Mouse (Mus musculus) limb, embryonic 15.5 days (tissue): ENCODE data around the gene B3gat1. TPM values are rescaled to one million over a fixed set of nuclear protein-coding genes. Genes with fewer than 3 reads are reported as not detected.

ENCODE experiments used
- ATAC-seq: fragments of 200-750 bp; cut with Nextera tagmentation; 2 replicates; pipeline ENCODE4 v1.8.0; 2017; ENCODE audit warnings: low read depth, moderate TSS enrichment; ENCODE audit not compliant: insufficient number of reproducible peaks, low FRiP score, low TSS enrichment
- H3K27ac ChIP-seq: fragments of 300-500 bp; sonication (generic); 2 replicates; pipeline ENCODE4 v1.5.1; 2015; ENCODE audit warnings: moderate library complexity, mild to moderate bottlenecking, inconsistent platforms
- H3K27me3 ChIP-seq: fragments of 300-500 bp; sonication (generic); 2 replicates; pipeline ENCODE4 v1.6.1; 2015; ENCODE audit warnings: inconsistent platforms
- H3K36me3 ChIP-seq: fragments of 300-500 bp; sonication (generic); 2 replicates; pipeline ENCODE4 v1.6.1; 2015; ENCODE audit warnings: inconsistent platforms
- H3K4me1 ChIP-seq: fragments of 300-500 bp; sonication (generic); 2 replicates; pipeline ENCODE4 v1.6.1; 2015; ENCODE audit warnings: inconsistent platforms
- H3K4me2 ChIP-seq: fragments of 300-500 bp; sonication (generic); 2 replicates; pipeline ENCODE4 v1.6.1; 2015; ENCODE audit warnings: mild to moderate bottlenecking, inconsistent platforms
- H3K4me3 ChIP-seq: fragments of 300-500 bp; sonication (generic); 2 replicates; pipeline ENCODE4 v1.5.1; 2015; ENCODE audit warnings: mild to moderate bottlenecking, inconsistent platforms
- H3K9ac ChIP-seq: fragments of 300-500 bp; sonication (generic); 2 replicates; pipeline ENCODE4 v1.6.1; 2015; ENCODE audit warnings: inconsistent platforms
- H3K9me3 ChIP-seq: fragments of 300-500 bp; sonication (generic); 2 replicates; pipeline ENCODE4 v1.6.1; 2016; ENCODE audit warnings: inconsistent platforms
- WGBS: fragments of 180-500 bp; shearing (Covaris S2); methylation state at CpG from one replicate; pipeline ENCODE4 v1.1.7; 2015; 5-methylcytosine and 5-hydroxymethylcytosine counted together
- polyA plus RNA-seq: library from polyadenylated mRNA; unstranded; fragments of >200 nt; fragmentation: Nextera tagmentation; extraction: Ambion mirVana; gene quantifications from 2 replicates; pipeline ENCODE4 v1.2.1, GENCODE M21; 2015

B3gat1 gene
- 0.21 and 0.23 TPM in 2 replicates for polyA plus RNA-seq

- Histone ChIP-seq H3K4me3 (peak within 1 kb of the TSS; percentile 46), H3K9me3 (no peaks in the 10 kb centered on the region), H3K36me3 (no peaks in the 10 kb centered on the region), H3K9ac (no peak within 1 kb of the TSS), H3K27ac (no peak within 1 kb of the TSS), H3K4me2 (peak within 1 kb of the TSS; percentile 92), H3K4me1 (peaks cover 11% of the 10 kb centered on the region), H3K27me3 (peaks cover 58% of the 10 kb centered on the region)
- under 1% methylated on average over 53 of the region's 65 CpGs for WGBS
- no peak for ATAC-seq
Measured at GRCm38 (mm10) chr9:26733206-26733891, at the start of gene B3gat1. Gene B3gat1 (plus strand): TSS chr9:26733728.

- no peak overlapping the region for H3K4me2 ChIP-seq
- H3K27ac ChIP-seq: no peak overlapping the region
- no peak overlapping the region for H3K9ac ChIP-seq
- no peaks in the 10 kb centered on the region for H3K9me3 ChIP-seq
- no peak overlapping the region for H3K4me3 ChIP-seq
- H3K36me3 ChIP-seq: no peaks in the 10 kb centered on the region
- no peak for ATAC-seq
- no peaks in the 10 kb centered on the region for H3K27me3 ChIP-seq
- WGBS: 71% methylated on average over 1 of the region's 1 CpGs
- H3K4me1 ChIP-seq: no peaks in the 10 kb centered on the region
Measured at GRCm38 (mm10) chr9:26689171-26689570, 44.4 kb upstream of the B3gat1 start.

GRCm38 (mm10) chr9:26689956-26690698, 43.4 kb upstream of the B3gat1 start:
- Histone ChIP-seq H3K27ac (no peak overlapping the region), H3K36me3 (no peaks in the 10 kb centered on the region), H3K4me2 (no peak overlapping the region), H3K9me3 (no peaks in the 10 kb centered on the region), H3K9ac (no peak overlapping the region), H3K4me1 (no peaks in the 10 kb centered on the region), H3K27me3 (no peaks in the 10 kb centered on the region), H3K4me3 (no peak overlapping the region)
- no peak for ATAC-seq
- 59% methylated on average over 7 of the region's 7 CpGs for WGBS

- no peaks in the 10 kb centered on the region for H3K4me1 ChIP-seq
- H3K4me3 ChIP-seq: no peak overlapping the region
- no peak for ATAC-seq
- H3K36me3 ChIP-seq: no peaks in the 10 kb centered on the region
- no peaks in the 10 kb centered on the region for H3K9me3 ChIP-seq
- no peaks in the 10 kb centered on the region for H3K27me3 ChIP-seq
- H3K4me2 ChIP-seq: no peak overlapping the region
- H3K27ac ChIP-seq: no peak overlapping the region
- H3K9ac ChIP-seq: no peak overlapping the region
- 76% methylated on average over 4 of the region's 4 CpGs for WGBS
Measured at GRCm38 (mm10) chr9:26692641-26693040, 40.9 kb upstream of the B3gat1 start.

GRCm38 (mm10) chr9:26694656-26695055, 38.9 kb upstream of the B3gat1 start:
- no peak overlapping the region for H3K27ac ChIP-seq
- H3K4me1 ChIP-seq: no peaks in the 10 kb centered on the region
- no peaks in the 10 kb centered on the region for H3K36me3 ChIP-seq
- H3K4me2 ChIP-seq: no peak overlapping the region
- no peak for ATAC-seq
- WGBS: 83% methylated on average over 3 of the region's 3 CpGs
- no peak overlapping the region for H3K9ac ChIP-seq
- H3K4me3 ChIP-seq: no peak overlapping the region
- H3K27me3 ChIP-seq: no peaks in the 10 kb centered on the region
- no peaks in the 10 kb centered on the region for H3K9me3 ChIP-seq

- no peak overlapping the region for H3K27ac ChIP-seq
- H3K4me1 ChIP-seq: no peaks in the 10 kb centered on the region
- H3K4me2 ChIP-seq: no peak overlapping the region
- H3K9ac ChIP-seq: no peak overlapping the region
- H3K9me3 ChIP-seq: no peaks in the 10 kb centered on the region
- ATAC-seq: no peak
- no peaks in the 10 kb centered on the region for H3K36me3 ChIP-seq
- WGBS: 77% methylated on average over 5 of the region's 5 CpGs
- H3K27me3 ChIP-seq: no peaks in the 10 kb centered on the region
- H3K4me3 ChIP-seq: no peak overlapping the region
Measured at GRCm38 (mm10) chr9:26695178-26695577, 38.4 kb upstream of the B3gat1 start.

- H3K4me3 ChIP-seq: no peak overlapping the region
- no peaks in the 10 kb centered on the region for H3K36me3 ChIP-seq
- no peak overlapping the region for H3K27ac ChIP-seq
- no peaks in the 10 kb centered on the region for H3K4me1 ChIP-seq
- H3K9me3 ChIP-seq: no peaks in the 10 kb centered on the region
- 65% methylated on average over 2 of the region's 2 CpGs for WGBS
- H3K4me2 ChIP-seq: no peak overlapping the region
- no peak for ATAC-seq
- H3K9ac ChIP-seq: no peak overlapping the region
- H3K27me3 ChIP-seq: no peaks in the 10 kb centered on the region
Measured at GRCm38 (mm10) chr9:26698286-26698685, 35.2 kb upstream of the B3gat1 start.

GRCm38 (mm10) chr9:26700329-26700728, 33.2 kb upstream of the B3gat1 start:
- 86% methylated on average over 2 of the region's 2 CpGs for WGBS

GRCm38 (mm10) chr9:26718388-26718787, 15.1 kb upstream of the B3gat1 start:
- ATAC-seq: no peak
- no peak overlapping the region for H3K9ac ChIP-seq
- WGBS: 30% methylated on average over 3 of the region's 3 CpGs
- H3K4me2 ChIP-seq: no peak overlapping the region
- no peaks in the 10 kb centered on the region for H3K36me3 ChIP-seq
- no peak overlapping the region for H3K27ac ChIP-seq
- H3K9me3 ChIP-seq: no peaks in the 10 kb centered on the region
- H3K27me3 ChIP-seq: no peaks in the 10 kb centered on the region
- H3K4me3 ChIP-seq: no peak overlapping the region
- H3K4me1 ChIP-seq: no peaks in the 10 kb centered on the region

More at GRCm38 (mm10) chr9:26700329-26700728, 33.2 kb upstream of the B3gat1 start:
- H3K9me3 ChIP-seq: no peaks in the 10 kb centered on the region
- H3K4me1 ChIP-seq: no peaks in the 10 kb centered on the region
- no peak overlapping the region for H3K4me2 ChIP-seq
- no peaks in the 10 kb centered on the region for H3K36me3 ChIP-seq
- H3K27me3 ChIP-seq: no peaks in the 10 kb centered on the region
- no peak for ATAC-seq
- H3K27ac ChIP-seq: no peak overlapping the region
- H3K9ac ChIP-seq: no peak overlapping the region
- no peak overlapping the region for H3K4me3 ChIP-seq

GRCm38 (mm10) chr9:26721771-26722170, 11.8 kb upstream of the B3gat1 start:
- WGBS: 68% methylated on average over 7 of the region's 7 CpGs
- Histone ChIP-seq H3K36me3 (no peaks in the 10 kb centered on the region), H3K27ac (no peak overlapping the region), H3K9me3 (no peaks in the 10 kb centered on the region), H3K9ac (no peak overlapping the region), H3K4me1 (no peaks in the 10 kb centered on the region), H3K4me3 (no peak overlapping the region), H3K4me2 (no peak overlapping the region), H3K27me3 (no peaks in the 10 kb centered on the region)
- no peak for ATAC-seq

GRCm38 (mm10) chr9:26725709-26726108, 7.8 kb upstream of the B3gat1 start:
- Histone ChIP-seq H3K27ac (no peak overlapping the region), H3K9me3 (no peaks in the 10 kb centered on the region), H3K36me3 (no peaks in the 10 kb centered on the region), H3K4me3 (no peak overlapping the region), H3K4me2 (no peak overlapping the region), H3K9ac (no peak overlapping the region), H3K27me3 (peaks cover 2% of the 10 kb centered on the region; the same call in 1 of the 2 replicates), H3K4me1 (no peaks in the 10 kb centered on the region)
- WGBS: 83% methylated on average over 3 of the region's 3 CpGs
- ATAC-seq: no peak

GRCm38 (mm10) chr9:26727445-26727844, 6.1 kb upstream of the B3gat1 start:
- Histone ChIP-seq H3K4me2 (no peak overlapping the region), H3K4me1 (no peaks in the 10 kb centered on the region), H3K36me3 (no peaks in the 10 kb centered on the region), H3K9ac (no peak overlapping the region), H3K9me3 (no peaks in the 10 kb centered on the region), H3K4me3 (no peak overlapping the region), H3K27me3 (peaks cover 19% of the 10 kb centered on the region), H3K27ac (no peak overlapping the region)
- no peak for ATAC-seq
- 46% methylated on average over 2 of the region's 2 CpGs for WGBS
